Mouse (Mus musculus) megakaryocyte-erythroid progenitor cell, adult 5-6 weeks (primary cell): Measurements from ENCODE around the gene Ccdc188. TPM values are rescaled to one million over a fixed set of nuclear protein-coding genes. Genes with fewer than 3 reads are reported as not detected.

Experiments used
- ATAC-seq: replicated peaks from 2 replicates; pipeline ENCODE4 v1.8.0; 2016; ENCODE audit warnings: mild to moderate bottlenecking, inconsistent platforms; ENCODE audit not compliant: severe bottlenecking, poor library complexity, low FRiP score, low TSS enrichment
- total RNA-seq, 2 experiments: library from RNA; stranded (forward) in 1 of 2; stranded (reverse) in 1 of 2; fragments of 200-1000, 215-1000 nt in 1 of 2; fragments of >200 nt in 1 of 2; fragmentation: Nextera tagmentation in 1 of 2; gene quantifications; 2 replicates each; pipeline ENCODE4 v1.2.3; 2014 to 2017

The Ccdc188 gene
- total RNA-seq, 2 experiments from 2014 or later = not detected

DNA sequence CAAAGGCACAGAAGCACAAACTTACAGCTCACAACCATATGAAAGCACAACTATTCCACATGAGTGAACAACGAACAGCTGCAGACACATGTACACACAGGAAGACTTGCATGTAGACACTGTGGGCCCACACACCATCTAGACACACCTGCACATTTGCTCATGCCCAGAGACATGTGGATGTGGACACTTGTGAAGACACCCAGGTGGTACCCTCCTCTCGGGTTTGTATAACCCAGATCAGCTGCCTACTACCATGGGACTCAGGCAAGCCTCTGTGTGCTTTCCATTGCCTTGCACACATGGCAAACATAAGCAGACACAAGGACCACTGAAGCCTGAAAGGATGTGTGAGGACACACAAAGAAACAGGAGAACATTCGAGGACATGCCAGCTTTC is 13.4 kb downstream of the Ccdc188 start:
- ATAC-seq = no peak

DNA sequence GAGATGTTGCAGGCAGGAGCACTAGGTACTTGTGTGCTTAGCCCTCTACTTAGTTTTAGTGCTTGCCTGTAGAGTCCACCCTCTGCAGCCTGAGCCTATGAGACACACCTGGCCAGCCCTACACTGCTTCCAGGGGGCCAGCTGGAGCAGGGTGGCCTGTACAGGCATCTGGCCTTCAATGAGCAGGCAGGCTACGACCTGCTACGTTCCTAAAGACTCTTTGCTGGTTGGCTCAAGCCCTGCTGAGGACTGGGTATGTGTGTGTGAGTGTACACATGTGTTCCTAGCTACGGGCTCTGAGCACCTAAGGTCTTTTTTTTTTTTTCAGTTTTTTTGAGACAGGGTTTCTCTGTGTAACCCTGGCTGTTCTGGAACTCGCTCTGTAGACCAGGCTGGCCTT is 13.8 kb downstream of the Ccdc188 start:
- no peak for ATAC-seq

DNA sequence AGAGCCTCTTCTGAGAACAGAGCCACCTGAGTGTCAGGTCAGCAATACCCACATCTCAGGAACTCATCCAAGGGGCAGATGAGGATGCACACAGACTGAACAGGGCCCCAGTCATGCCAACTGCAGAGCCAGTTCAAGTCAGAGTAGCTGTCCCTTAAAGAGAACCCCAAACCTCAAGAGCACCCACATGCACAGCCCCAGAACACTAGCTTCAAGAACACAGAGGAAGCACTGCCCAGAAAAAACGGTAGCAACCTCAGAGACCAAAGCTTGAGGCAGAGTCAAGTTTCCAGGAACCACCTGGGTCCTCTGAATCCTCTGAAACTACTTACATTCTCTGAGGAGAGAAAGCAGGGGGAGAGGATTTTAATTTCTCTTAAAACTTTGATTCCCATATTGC is 15.8 kb downstream of the Ccdc188 start:
- ATAC-seq = no peak

DNA sequence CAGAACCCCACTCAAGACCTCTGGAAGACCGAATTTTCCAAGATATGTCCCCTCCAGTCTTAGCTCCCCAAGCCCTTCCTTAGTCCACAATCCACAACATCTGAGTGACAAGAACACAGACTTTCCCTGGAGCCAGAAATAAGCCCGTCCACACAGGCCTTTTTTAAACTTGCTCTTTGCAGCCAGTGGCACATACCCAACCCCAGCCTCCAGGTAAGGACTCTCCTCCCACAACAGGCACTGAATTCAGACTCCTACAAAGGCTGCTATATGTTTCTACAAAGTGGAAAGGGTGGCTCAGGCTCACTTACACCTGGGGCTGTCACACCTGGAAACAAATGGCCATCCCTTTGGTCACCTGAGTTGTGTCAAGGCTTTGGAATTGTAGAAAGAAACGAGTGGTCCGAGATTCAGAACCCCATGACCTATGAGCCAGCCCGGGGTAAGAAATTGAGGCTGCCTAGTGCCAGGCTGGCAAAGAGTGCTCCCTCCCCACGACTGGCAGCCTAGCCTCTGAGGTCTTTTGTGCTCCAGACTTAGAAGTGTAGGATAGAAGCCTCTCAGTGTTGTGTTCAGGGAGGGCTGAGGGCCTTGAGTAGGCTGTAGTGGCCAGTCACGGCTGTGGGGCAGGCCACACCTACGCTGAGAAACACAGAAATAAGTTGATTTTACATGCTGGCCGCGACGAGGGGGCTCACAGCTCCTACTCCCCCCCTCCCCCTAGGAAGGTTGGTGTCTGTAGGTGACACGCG is 16.4 kb downstream of the Ccdc188 start:
- no peak for ATAC-seq

DNA sequence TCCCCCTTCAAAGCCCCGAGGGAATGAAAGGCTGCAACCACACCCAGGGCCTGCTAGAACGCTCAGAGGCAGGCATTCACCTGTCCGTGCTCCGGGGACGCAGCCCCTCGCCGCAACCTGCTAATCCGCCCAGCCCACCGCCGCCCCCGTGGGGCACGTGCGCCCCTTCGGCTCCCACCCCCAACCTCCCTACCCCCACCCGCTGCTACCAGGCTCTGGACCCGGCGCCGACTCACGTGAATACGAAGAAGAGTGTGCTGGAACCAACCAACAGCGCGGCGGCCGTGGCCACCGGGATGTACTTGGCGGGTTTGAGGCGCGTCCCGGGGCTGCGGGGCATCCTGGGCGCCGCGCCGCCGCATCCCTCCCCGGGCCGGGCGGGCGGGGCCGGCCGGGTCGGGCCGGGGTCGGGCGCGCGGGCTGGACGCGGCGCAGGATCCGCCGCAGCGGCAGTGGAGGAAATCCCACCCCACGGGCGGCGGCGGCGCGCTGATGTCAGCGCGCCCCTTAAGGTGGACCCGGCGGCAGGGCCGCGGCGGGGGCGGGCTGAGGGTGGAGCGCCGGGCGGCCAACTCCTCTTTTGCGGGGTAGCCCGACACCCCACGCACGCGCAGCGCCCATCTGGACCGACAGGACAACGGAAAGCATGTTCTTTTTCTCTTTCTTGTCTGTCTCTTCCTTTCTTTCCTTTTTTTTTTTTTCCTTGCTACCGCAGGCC is 17.2 kb downstream of the Ccdc188 start, which contains the start of gene Zdhhc8:
Zdhhc8 (minus strand) TSS at position 466 of the 718 bp plus-strand sequence.
- peak; percentile 5; the same call in 1 of the 2 replicates for ATAC-seq

DNA sequence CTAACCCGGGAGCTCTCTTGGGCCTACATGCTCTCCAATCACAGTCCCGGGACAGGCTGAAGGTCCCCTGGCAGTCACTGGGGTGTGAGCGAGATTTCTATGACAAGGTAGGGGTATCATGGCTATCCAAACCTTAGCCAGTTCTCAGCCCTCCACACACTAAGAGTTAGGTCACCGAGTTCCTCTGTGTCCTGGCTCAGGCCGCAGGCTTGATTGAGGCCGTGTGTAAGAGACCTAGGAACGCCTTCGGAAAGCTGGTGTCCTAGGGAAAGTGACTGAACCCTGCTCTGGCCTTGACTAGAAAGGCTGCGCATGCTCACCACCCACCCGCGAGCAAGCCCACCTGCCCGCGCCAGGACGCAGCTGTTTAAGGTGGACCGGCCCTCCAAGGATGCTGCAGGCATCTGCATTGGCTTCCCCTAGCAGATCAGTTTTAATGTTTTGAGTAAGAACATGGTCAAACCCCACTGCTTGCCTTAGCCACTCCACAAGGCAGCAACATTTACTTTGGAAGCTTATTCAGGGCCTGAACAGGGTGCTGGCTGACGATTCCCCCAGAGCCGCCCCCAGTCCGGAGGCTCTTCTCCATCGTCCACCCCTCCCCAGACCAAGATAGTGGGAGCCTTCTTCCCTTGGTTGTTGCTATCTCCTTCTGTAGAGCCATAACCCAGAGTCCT is 17.8 kb downstream of the Ccdc188 start:
- peak; percentile 27; the same call in 1 of the 2 replicates for ATAC-seq

DNA sequence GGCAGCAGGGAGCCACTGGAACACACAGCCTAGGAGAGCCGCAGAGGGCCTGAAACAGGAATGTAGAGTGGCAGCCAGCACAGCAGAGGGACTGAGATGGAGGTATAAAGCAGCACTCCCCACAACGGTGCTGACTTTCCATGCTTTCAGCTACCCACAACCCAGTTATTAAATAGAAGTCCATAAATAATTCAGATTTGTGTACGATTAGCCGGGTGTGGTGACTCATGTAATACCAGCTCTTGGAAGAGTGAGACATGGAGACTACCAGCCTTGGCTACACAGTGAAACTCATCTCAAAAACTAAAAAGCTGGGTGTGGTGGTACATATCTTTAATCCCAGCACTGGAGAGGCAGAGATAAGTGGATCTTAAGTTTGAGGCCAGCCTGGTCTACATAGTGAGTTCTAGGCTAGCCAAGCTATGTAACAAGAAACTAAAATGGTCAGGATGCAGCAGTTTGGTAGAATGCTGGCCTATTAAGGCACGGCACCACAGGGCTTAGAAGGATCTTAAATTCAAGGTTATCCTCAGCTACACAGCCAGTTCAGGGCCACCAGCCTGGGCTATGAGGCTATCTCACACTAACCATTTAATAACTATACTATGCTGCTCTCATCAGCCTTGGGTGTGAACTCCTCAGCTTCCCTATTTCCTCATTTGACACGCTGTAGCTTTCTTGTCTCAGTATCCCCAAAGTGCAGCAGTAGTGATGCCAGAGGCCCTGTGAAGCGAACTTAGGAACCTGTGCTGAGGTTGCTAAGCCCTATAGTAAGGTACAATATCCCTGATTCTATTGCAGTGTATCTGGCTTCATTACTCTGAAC is 19.2 kb downstream of the Ccdc188 start:
- no peak for ATAC-seq

DNA sequence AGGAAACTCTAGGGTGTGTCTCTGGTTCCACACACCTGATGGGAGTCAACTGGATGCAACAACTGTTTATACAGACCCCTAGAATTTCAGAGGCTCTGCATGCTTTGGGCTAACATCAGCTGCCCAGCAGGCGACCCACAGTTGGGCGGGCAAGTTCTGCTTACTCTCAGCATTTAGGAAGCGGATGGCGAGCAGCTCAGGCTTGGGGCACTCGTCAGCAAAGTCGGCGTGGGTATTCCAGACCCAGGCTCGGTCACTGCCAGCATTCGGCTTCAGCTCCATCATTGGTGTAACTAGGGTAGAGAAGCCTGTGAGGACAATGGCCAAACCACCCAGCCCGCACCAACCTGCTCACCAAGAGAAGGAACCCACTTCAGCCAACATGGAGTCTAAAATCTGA is 23.9 kb downstream of the Ccdc188 start:
- no peak for ATAC-seq

DNA sequence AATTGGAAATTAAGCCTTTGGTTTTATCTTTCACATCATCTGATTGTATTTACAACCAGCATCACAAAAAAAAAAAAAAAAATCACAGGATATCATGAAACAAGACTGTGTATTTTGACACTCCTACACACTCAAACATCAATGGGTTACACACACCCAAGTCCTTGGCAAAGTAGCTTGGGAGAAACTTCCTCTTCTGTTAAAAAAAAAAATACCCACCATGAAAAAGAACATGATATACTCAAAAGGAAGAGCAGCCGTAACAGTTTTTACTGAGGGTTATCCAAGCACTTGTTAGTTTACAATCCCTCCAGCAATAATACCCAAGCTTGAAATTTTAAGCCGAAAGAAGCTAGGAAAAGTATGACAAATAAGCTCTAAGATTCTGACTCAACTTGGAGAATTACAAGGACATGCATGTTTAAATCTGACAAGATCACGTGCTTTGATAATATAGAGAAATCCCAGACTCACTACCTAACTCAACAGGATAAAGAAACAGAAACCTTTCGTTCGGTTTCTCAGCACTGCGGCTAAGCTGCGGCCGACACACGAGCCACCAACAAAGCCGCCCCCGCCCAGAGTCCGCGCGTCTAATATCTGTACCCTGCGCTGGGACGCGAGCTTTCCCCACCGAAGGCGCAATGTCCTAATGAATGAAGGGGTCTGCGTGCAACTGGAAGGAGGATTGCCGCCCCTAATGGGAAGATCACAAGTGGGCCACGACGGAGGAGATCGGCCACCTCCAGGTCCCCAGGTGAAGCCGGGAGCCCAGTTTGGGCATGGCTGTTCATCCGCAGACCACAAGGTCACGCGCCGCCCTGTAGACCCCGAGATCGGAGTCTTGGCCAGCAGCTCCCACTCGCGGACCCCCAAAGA is 30.1 kb downstream of the Ccdc188 start:
- ATAC-seq = no peak

DNA sequence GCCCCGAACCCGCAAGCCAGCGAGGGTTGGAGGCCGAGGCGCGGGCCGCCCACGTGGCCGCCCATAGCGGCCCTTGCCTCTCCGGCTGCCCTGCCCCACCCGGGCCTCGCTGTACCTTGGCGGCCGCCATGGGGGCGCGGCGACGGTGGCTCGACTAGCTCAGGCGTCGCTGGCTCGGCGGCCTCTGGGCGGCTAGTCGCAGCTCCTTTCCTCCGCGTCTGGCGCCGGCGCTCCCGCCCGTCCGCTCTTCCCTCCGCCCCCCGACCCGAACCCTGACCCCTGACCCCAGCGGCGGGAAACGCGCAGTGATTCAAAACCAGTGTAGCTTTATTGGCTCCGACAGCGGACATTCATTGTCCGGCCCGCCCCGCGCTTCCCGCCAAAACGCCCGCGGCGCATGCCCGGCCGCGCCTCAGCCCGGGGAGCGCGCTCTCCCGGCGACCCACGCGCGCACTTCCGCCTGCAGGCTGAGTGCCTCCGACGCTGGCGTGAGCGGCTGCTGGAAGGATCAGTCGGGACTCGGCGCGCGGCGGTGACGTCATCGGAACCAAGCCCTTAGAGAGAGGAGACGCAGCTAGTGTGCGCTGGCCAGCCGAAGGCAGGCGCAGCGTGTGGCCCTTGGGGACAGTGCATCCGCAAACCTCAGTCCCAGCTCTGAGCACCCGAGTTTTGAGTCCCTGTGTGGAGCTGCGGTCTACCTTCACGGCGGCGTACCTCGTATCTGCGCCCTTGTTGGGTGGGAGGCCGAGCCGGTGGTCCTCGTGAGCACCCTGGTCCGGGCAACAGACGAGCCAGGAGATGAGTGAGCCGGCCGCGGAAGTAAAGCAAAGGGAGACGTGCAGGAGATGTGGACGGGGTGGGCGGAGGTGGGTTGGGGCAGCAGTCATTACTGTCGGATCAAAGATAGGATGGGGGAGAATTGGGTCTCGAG is 31.0 kb downstream of the Ccdc188 start, which contains the start of the genes Trmt2a and Ranbp1:
Trmt2a (plus strand) TSS at position 247 of the 931 bp plus-strand sequence.
Ranbp1 (minus strand) TSS at position 300 of the 931 bp plus-strand sequence.
- ATAC-seq = peak; percentile 84

DNA sequence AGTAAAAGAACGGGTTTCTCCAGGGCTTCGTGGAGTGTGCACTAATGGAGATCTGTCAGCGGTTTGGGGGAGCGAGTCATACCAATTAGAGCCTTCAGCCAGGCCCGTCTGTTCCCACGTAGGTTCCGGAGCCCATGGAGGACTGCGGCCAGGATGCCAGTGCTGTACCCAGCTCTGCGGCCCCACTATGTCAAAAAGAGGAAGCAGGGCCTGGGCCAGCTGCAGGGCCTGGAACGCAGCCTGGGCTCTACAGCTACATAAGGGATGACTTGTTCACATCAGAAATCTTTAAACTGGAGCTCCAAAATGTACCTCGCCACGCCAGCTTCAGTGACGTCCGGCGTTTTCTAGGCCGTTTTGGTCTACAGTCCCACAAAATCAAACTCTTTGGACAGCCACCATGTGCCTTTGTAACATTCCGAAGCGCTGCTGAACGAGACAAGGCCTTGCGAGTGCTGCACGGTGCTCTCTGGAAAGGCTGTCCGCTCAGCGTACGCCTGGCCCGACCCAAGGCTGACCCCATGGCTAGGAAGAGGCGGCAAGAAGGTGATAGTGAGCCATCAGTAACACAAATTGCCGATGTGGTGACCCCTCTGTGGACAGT is 31.8 kb downstream of the Ccdc188 start:
- peak; percentile 28 for ATAC-seq

DNA sequence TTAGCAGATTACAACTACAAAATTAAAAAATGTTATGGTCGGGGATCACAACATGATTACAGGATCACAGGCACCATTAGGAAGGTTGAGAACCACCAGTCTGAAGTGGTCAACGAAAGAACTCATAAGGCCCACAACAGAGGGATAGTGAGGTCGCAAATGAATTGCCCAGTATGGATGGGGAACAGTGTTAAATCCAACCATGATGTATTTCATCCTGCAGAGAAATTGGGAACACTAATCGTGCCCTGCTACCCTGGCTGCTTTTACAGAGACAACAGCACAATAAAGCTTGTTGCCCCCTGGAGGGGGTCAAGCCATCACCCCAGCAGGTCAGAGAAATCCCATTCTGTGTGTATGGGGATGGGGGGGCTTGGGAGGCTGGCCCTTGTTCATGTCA is 32.6 kb downstream of the Ccdc188 start:
- no peak for ATAC-seq

DNA sequence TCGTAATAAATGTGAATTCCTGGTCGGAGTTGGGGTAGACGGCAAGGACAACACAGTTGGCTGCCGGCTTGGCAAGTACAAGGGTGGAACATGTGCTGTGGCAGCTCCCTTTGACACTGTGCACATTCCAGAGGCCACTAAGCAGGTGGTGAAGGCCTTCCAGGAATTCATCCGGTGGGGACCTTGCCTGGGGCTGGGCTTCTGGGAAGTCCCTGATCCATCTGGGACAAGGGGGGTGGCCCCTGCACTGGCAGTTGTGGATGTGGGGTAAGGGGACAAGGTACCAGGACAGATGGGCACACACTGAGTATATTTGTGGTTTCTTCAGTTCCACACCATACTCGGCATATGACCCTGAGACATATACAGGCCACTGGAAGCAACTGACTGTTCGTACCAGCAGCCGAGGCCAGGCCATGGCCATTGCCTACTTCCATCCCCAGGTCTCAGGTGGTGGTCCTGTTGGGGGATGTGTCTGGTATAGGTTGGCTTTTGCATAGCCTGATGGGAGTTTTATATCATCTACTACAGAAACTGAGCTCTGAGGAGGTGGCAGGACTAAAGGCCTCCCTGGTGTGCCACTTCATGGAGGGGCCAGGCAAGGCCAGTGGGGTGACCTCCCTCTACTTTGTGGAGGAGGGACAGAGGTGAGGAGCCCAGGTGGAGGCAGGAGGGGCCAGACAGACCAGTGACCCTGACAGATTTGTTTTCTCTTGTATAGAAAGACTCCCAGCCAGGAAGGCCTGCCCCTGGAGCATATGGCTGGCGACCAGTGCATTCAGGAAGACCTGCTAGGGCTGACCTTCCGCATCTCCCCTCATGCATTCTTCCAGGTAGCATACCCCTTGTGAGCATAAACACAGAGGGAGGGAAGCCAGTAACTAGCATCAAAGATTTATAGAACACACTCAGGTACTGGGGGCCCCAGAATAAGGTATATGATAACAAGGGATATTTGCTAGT is 33.4 kb downstream of the Ccdc188 start:
- ATAC-seq = no peak

DNA sequence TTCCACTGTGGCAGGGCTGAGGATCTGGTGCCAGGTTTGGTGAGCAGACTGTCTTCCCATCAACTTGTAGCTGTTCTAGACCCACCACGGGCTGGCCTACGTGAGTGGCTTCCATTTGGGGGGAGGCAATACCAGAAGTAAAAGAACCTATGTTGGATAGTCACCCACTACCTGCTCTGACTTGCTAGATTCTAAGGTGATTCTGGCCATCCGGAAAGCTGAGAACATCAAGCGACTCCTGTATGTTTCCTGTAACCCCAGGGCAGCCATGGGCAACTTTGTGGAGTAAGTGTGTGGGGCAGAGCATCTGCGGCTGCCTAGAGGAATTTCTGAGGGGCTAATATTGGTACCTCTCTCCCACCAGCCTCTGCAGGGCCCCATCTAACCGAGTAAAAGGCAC is 35.1 kb downstream of the Ccdc188 start:
- no peak for ATAC-seq

DNA sequence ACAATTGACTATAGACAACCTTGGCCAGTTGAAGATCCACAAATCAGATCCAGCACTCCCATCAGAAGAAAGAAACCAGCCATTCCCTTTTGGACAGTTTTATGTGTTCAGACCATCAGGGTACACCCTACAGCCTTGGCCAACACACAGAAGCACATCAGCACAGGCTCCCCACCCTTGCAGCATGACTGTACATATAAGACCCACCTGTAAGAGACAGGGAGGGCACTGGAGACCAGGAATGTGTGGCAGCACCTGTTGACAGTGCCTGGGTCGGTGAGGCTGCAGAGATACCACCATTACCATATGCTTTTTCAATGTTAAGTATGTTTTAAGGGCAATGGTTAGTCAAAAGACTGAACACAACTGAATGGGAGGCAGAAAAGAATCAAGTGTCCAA is 36.2 kb downstream of the Ccdc188 start:
- no peak for ATAC-seq

DNA sequence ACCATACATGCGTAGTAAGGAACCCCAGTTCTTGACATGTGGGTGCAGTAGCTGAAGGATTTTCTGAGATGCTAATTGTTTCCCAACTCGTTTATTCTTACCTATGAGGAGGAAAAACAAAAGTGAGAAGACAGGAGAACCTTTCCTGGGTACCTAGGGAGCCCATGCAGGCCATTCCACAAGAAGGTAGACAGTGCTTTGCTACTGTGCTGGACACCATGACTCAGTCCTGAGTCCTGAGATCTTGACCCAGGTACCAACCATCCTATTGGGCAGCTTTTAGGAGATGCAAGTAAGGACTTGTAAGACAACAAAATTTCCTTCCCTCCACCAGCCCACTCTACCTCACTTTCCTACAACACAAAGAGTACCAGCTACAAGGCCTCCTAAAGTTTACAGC is 40.5 kb downstream of the Ccdc188 start, which contains the start of gene Gm49776:
Gm49776 (minus strand) TSS at position 101 of the 400 bp plus-strand sequence.
- no peak for ATAC-seq
